Mouse (Mus musculus) B cell, adult 67 days (primary cell): ENCODE data around the gene Vmn1r152. TPM values are rescaled to one million over a fixed set of nuclear protein-coding genes. Genes with fewer than 3 reads are reported as not detected.

ENCODE experiments used
- total RNA-seq, 2 experiments: library from RNA; stranded (reverse); gene quantifications; 4 replicates each; pipeline ENCODE4 v1.2.4; 2023

Gene Vmn1r152
- total RNA-seq = not detected

DNA sequence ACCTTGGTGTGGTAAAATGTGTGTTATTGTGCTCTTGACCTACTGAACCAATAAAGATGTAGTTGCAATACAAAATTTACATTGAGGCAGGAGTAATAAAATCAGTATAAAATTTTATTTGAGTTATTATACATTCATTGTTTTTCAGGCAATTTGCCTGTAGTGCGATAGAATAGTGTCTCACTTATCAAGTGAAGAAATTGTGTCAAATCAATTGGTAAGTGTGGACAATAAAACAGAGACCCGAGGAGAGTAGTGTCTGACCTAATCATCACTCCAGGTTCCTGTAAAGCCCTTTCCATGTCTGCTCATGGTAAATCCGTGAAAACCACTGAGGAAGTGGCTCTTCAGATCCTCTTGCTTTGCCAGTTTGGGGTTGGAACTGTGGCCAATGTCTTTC is at the start of gene Vmn1r152:
Vmn1r152 (plus strand) TSS at position 301 of the 400 bp plus-strand sequence.

GRCm38 (mm10) chr7:22499578-22499977 is 23.2 kb upstream of the Vmn1r152 start, which contains the start of gene Vmn1r151:
Gene Vmn1r151, minus strand, starts transcription at chr7:22499678.

DNA sequence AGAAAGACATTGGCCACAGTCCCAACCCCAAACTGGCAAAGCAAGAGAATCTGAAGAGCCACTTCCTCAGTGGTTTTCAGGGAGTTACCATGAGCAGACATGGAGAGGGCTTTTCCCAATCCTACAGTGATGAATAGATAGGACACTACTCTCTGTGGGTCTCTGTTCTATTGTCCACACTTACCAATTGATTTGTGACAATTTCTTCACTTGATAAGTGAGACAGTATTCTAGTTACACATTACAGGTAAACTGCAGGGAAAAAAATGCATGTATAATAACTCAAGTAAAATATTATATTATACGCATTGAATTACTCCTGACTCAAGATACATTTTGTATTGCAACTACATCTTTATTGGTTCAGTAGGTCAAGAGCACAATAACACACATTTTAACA is 12.0 kb downstream of the Vmn1r152 start, which contains the start of gene Gm8677:
Gm8677 (minus strand) TSS at position 101 of the 400 bp plus-strand sequence.

GRCm38 (mm10) chr7:22565243-22565642 is 42.5 kb downstream of the Vmn1r152 start, which contains the start of gene Gm4201:
Gene Gm4201, minus strand, starts transcription at chr7:22565343.

Other genes starting within 250 kb of the Vmn1r152 start
- not detected for gene Gm4187, start 193.2 kb upstream of the Vmn1r152 start, total RNA-seq
- not detected for gene Gm8660, start 151.9 kb upstream of the Vmn1r152 start, total RNA-seq
- not detected for gene Vmn1r148, start 109.4 kb upstream of the Vmn1r152 start, total RNA-seq
- gene Vmn1r149, start 84.7 kb upstream of the Vmn1r152 start, total RNA-seq = not detected
- gene Gm10665, start 58.9 kb upstream of the Vmn1r152 start, total RNA-seq = not detected
- gene Vmn1r151, start 23.3 kb upstream of the Vmn1r152 start, total RNA-seq = not detected
- not detected for gene Gm8677, start 11.9 kb downstream of the Vmn1r152 start, total RNA-seq
- gene Gm4201, start 42.4 kb downstream of the Vmn1r152 start, total RNA-seq = not detected
- not detected for gene Gm4565, start 65.2 kb downstream of the Vmn1r152 start, total RNA-seq
- gene Vmn1r155, start 135.1 kb downstream of the Vmn1r152 start, total RNA-seq = not detected
- not detected for gene Gm8693, start 169.3 kb downstream of the Vmn1r152 start, total RNA-seq
- gene Gm4567, start 196.7 kb downstream of the Vmn1r152 start, total RNA-seq = not detected
- gene Vmn1r157, start 238.7 kb downstream of the Vmn1r152 start, total RNA-seq = not detected